Mouse (Mus musculus) lung, postnatal 0 days (tissue): Measurements from ENCODE around the gene Mast4. TPM values are rescaled to one million over a fixed set of nuclear protein-coding genes. Genes with fewer than 3 reads are reported as not detected.
A peak's percentile ranks its signal among the peaks of the same experiment; 100 is the strongest.

ENCODE experiments used
- ATAC-seq: fragments of 200-750 bp; cut with Nextera tagmentation; 2 replicates; pipeline ENCODE4 v1.8.0; 2017; ENCODE audit warnings: moderate library complexity
- DNase-seq: peaks from one replicate; pipeline ENCODE4 v3.0.0-alpha.2; 2016; ENCODE audit warnings: low spot score
- H3K27ac ChIP-seq: fragments of 300-500 bp; sonication (generic); 2 replicates; pipeline ENCODE4 v1.5.1; 2014; ENCODE audit warnings: antibody characterized with exemption, mild to moderate bottlenecking, low read length, mixed read lengths
- H3K27me3 ChIP-seq: fragments of 300-500 bp; sonication (generic); replicated peaks from 2 replicates; pipeline ENCODE4 v1.6.1; 2014; ENCODE audit warnings: low read length, mixed read lengths; ENCODE audit not compliant: insufficient read depth
- H3K36me3 ChIP-seq: fragments of 300-500 bp; sonication (generic); 2 replicates; pipeline ENCODE4 v1.6.1; 2014; ENCODE audit warnings: low read length, mixed read lengths; ENCODE audit not compliant: insufficient read depth
- H3K4me1 ChIP-seq: fragments of 300-500 bp; sonication (generic); 2 replicates; pipeline ENCODE4 v1.6.1; 2014; ENCODE audit warnings: antibody characterized with exemption, low read depth, low read length, mixed read lengths; ENCODE audit not compliant: insufficient read depth
- H3K4me2 ChIP-seq: fragments of 300-500 bp; sonication (generic); replicated peaks from 2 replicates; pipeline ENCODE4 v1.6.1; 2014; ENCODE audit warnings: low read depth, mild to moderate bottlenecking, low read length, moderate library complexity, mixed read lengths
- H3K4me3 ChIP-seq: fragments of 300-500 bp; sonication (generic); 2 replicates; pipeline ENCODE4 v1.5.1; 2014; ENCODE audit warnings: low read depth, low read length
- H3K9ac ChIP-seq: fragments of 300-500 bp; sonication (generic); replicated peaks from 2 replicates; pipeline ENCODE4 v1.6.1; 2014; ENCODE audit warnings: low read depth, mild to moderate bottlenecking
- H3K9me3 ChIP-seq: fragments of 300-500 bp; sonication (generic); 2 replicates; pipeline ENCODE4 v1.6.1; 2016; ENCODE audit warnings: low read length, mixed read lengths
- CTCF ChIP-seq: IDR thresholded peaks from 2 replicates; pipeline ENCODE4 v1.5.1; 2016; ENCODE audit warnings: antibody characterized with exemption, mild to moderate bottlenecking
- EP300 ChIP-seq: IDR thresholded peaks from 2 replicates; pipeline ENCODE4 v1.6.1; 2016; ENCODE audit warnings: antibody characterized with exemption, mild to moderate bottlenecking, control low read depth
- WGBS: fragments of 180-500 bp; shearing (Covaris S2); extraction: QIAGEN DNeasy Blood & Tissue Kit; methylation state at CpG from one replicate; pipeline ENCODE4 v1.1.7; 2014; 5-methylcytosine and 5-hydroxymethylcytosine counted together
- polyA plus RNA-seq: library from polyadenylated mRNA; unstranded; fragments of >200 nt; fragmentation: Nextera tagmentation; extraction: Ambion mirVana; gene quantifications from 2 replicates; pipeline ENCODE4 v1.2.1, GENCODE M21; 2015

Mast4 gene
- polyA plus RNA-seq, 1 experiment from 2014 or later = 15.5 TPM

DNA sequence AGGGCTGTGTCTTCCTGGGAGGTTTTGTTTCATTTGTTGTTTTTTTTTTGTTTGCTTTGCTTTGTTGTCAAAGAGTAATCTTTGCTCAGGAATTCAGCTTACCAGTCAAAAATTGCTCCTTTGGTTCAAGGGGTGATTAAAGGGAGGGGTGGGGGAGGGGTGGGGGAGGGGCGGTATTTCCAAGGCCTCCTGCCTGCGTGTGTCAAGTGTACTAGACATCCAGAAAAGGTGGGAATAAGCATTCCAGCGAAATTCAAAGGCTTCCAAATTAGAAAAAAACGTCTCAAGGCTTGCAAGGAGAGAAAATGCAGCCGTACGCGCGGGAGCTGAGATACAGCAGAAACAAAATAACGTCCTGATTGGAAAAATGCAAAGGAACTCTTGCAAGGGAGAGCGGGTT lies 636.0 kb downstream of the Mast4 start:
- peaks cover 4% of the 10 kb centered on the region; the same call in 1 of the 2 replicates for H3K4me1 ChIP-seq
- no peak overlapping the region for H3K9ac ChIP-seq
- H3K4me2 ChIP-seq = peak overlapping the region; percentile 48
- DNase-seq (no peak), ATAC-seq (no peak)
- peak overlapping the region; percentile 23 for H3K4me3 ChIP-seq
- H3K9me3 ChIP-seq = no peaks in the 10 kb centered on the region
- H3K27ac ChIP-seq = peak overlapping the region; percentile 17; the same call in 1 of the 2 replicates
- 3% methylated on average over 10 of the region's 10 CpGs for WGBS
- H3K36me3 ChIP-seq = no peaks in the 10 kb centered on the region
- H3K27me3 ChIP-seq = no peaks in the 10 kb centered on the region
- no peak for TF ChIP-seq CTCF

- Histone ChIP-seq H3K27ac (no peak overlapping the region), H3K4me3 (no peak overlapping the region), H3K4me1 (peaks cover 8% of the 10 kb centered on the region; the same call in 1 of the 2 replicates), H3K27me3 (no peaks in the 10 kb centered on the region), H3K9me3 (no peaks in the 10 kb centered on the region), H3K36me3 (no peaks in the 10 kb centered on the region), H3K4me2 (no peak overlapping the region), H3K9ac (no peak overlapping the region)
- ATAC-seq = no peak
- no peak for TF ChIP-seq CTCF
- TF ChIP-seq EP300 = no peak
- DNase-seq = peak; percentile 34
- 52% methylated on average over 7 of the region's 7 CpGs for WGBS
These were observed 639.0 kb downstream of the Mast4 start for GRCm38 (mm10) chr13:102695121-102695905.

- H3K27ac ChIP-seq = no peak overlapping the region
- H3K36me3 ChIP-seq = no peaks in the 10 kb centered on the region
- no peak overlapping the region for H3K4me3 ChIP-seq
- TF ChIP-seq EP300 = no peak
- no peak for TF ChIP-seq CTCF
- ATAC-seq (no peak), DNase-seq (no peak)
- no peaks in the 10 kb centered on the region for H3K9me3 ChIP-seq
- no peak overlapping the region for H3K4me2 ChIP-seq
- WGBS = 87% methylated on average over 7 of the region's 7 CpGs
- H3K9ac ChIP-seq = no peak overlapping the region
- peaks cover 8% of the 10 kb centered on the region; the same call in 1 of the 2 replicates for H3K4me1 ChIP-seq
- no peaks in the 10 kb centered on the region for H3K27me3 ChIP-seq
These were observed 640.1 kb downstream of the Mast4 start for GRCm38 (mm10) chr13:102694154-102694553.

DNA sequence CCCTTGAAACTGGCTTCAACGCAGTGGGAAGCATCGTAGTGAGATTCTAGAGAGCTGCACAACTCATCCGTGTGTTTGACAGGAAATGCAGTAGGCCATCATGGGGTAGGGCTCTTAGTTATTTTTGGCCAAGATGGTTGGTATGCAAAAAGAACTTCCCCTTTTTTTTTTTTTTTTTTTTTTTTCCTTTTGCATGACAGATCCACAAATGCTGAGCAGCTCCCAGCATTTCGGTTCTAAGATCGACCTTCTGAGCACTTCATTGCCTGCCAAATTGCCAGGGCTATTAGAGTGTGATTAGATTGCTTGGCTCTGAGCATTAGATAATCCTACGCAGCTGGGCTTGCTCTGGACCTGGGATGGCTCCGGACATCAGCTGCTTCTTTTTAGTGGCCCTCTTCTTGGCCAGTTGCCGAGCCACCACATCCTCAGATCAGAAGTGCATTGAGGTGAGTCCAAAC lies 640.9 kb downstream of the Mast4 start, which contains the start of gene Cd180:
Gene Cd180, plus strand, starts transcription at position 218 of the 461 bp plus-strand sequence.
- no peak within 1 kb of the TSS for H3K4me3 ChIP-seq
- ATAC-seq (peak; percentile 33; the same call in 1 of the 2 replicates), DNase-seq (peak; percentile 25)
- H3K27ac ChIP-seq = no peak within 1 kb of the TSS; the same call in 1 of the 2 replicates
- no peak within 1 kb of the TSS for H3K9ac ChIP-seq
- H3K4me2 ChIP-seq = no peak within 1 kb of the TSS
- WGBS = 56% methylated on average over 8 of the region's 8 CpGs
- 0 out of 2 replicates have a peak, but pooled peaks cover 4% of the 10 kb centered on the region for H3K4me1 ChIP-seq
- H3K36me3 ChIP-seq = no peaks in the 10 kb centered on the region
- no peaks in the 10 kb centered on the region for H3K27me3 ChIP-seq
- TF ChIP-seq CTCF (no peak), EP300 (no peak)
- no peaks in the 10 kb centered on the region for H3K9me3 ChIP-seq

GRCm38 (mm10) chr13:102691408-102692150 lies 642.7 kb downstream of the Mast4 start:
- Histone ChIP-seq H3K27me3 (no peaks in the 10 kb centered on the region), H3K36me3 (no peaks in the 10 kb centered on the region), H3K4me3 (no peak overlapping the region), H3K9me3 (no peaks in the 10 kb centered on the region), H3K27ac (no peak overlapping the region), H3K4me2 (no peak overlapping the region), H3K9ac (no peak overlapping the region), H3K4me1 (0 out of 2 replicates have a peak, but pooled peaks cover 4% of the 10 kb centered on the region)
- TF ChIP-seq EP300 (no peak), CTCF (no peak)
- DNase-seq (no peak), ATAC-seq (no peak)
- 68% methylated on average over 11 of the region's 11 CpGs for WGBS

- no peak overlapping the region for H3K9ac ChIP-seq
- H3K27me3 ChIP-seq = no peaks in the 10 kb centered on the region
- no peak overlapping the region for H3K4me2 ChIP-seq
- H3K4me1 ChIP-seq = 0 out of 2 replicates have a peak, but pooled peaks cover 4% of the 10 kb centered on the region
- no peak for DNase-seq
- no peak overlapping the region for H3K27ac ChIP-seq
- no peak overlapping the region for H3K4me3 ChIP-seq
- H3K9me3 ChIP-seq = no peaks in the 10 kb centered on the region
- 86% methylated on average over 5 of the region's 5 CpGs for WGBS
- TF ChIP-seq EP300 (no peak), CTCF (no peak)
- H3K36me3 ChIP-seq = no peaks in the 10 kb centered on the region
- ATAC-seq = no peak
These were observed 644.1 kb downstream of the Mast4 start for GRCm38 (mm10) chr13:102690184-102690583.
